Mouse (Mus musculus): ENCODE results near the gene Mid1ip1.

DNA sequence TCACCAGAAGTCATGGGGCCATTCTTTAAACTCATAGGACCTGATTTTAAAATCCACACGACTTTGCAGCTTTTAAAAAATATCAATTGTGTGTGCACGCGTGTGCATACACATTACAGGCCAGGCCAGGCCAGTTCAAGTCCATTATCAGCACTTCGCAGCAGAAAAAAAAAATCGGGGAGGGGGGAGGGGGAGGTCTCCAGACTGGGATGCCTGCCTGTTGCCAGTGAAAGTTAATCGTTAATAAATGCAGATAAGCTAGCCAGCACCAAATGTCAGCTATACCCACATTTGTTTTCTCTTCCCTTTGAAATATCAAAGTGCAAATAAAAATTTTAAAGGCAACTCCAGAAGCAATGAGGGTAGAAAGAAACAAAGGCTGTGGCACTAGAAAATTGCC lies 5.6 kb downstream of the Mid1ip1 start:
- TF ChIP-seq EP300 (IDR thresholded peaks at IDR 0.05; ENCODE audit: low read length) (no peak), CTCF (conservative IDR thresholded peaks at IDR 0.05 in 1 of 2, IDR thresholded peaks at IDR 0.05 in 1 of 2; ENCODE audit: low read depth in 2 of 2, low read length in 2 of 2) (no peak), ETS1 (conservative IDR thresholded peaks at IDR 0.05; ENCODE audit: low read depth, low read length) (no peak), E2F4 (IDR thresholded peaks at IDR 0.05; ENCODE audit: insufficient replicate concordance, low read depth, low read length) (no peak), POLR2A (IDR thresholded peaks at IDR 0.05; ENCODE audit: low read depth, low read length) (no peak), CHD1 (IDR thresholded peaks at IDR 0.05; ENCODE audit: low read depth, low read length) (no peak), SIN3A (IDR thresholded peaks at IDR 0.05; ENCODE audit: low read length) (no peak), KAT2A (IDR thresholded peaks at IDR 0.05; ENCODE audit: insufficient replicate concordance, low read length) (no peak), ELF1 (IDR thresholded peaks at IDR 0.05; ENCODE audit: low read depth, low read length) (no peak), SMC3 (IDR thresholded peaks at IDR 0.05; ENCODE audit: low read depth, low read length) (no peak)

Data from CH12.LX (cell line).